Mouse (Mus musculus): ENCODE results near the gene Siah1a. TPM values are rescaled to one million over a fixed set of nuclear protein-coding genes. Genes with fewer than 3 reads are reported as not detected.

Gene Siah1a
- polyA plus RNA-seq (2021), result 28.8 TPM

DNA sequence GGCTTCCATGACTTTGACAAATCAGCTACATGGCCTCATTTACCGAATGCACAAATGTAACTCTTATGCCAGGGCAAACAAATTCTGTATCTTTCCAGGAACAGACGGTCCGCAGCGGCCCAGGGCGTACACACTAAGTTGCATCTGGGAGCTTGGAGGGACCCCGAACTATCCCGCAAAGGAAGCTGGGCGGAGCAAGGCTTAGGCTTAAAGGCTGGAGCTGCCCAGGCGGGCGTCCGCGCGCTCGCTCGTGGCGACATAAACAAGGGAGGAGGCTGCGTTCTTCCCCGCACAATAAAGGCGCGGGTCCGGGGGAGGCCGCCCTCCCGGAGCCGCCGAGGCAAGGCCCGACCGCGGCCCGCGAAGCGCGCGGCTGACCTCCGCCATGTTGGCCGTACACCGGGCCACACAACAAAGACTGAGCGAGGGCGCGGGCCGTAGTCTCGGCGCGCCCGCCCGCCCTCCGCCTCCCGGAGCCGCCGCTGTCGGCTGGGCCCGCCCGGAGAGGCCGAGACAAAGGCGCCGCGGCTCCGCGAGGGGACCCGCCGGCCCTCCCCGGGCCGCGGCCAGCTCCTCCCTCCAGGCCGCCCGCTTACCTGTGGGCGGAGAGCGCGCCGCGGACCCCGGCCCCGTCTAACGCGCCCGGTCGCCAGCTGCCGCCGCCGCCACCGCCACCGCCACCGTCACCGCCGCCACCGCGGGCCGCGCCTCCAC lies at the start of gene Siah1a, which contains the start of gene Gm10638:
Siah1a (minus strand) TSS at position 714 of the 714 bp plus-strand sequence.
Gm10638 (plus strand) TSS at position 479 of the 714 bp plus-strand sequence.
- ATAC-seq, result peak; percentile 52
- in situ Hi-C loops (cut with MboI; ENCODE audit: low pct_unique_long_range_greater_than_20kb), result no loop called here
- no peaks in the 10 kb centered on the region for H3K27me3 ChIP-seq
- TF ChIP-seq CTCF (IDR thresholded peaks at IDR 0.05), result no peak
- DNase-seq (ENCODE audit: low read depth, low spot score), result no peak
- ChIA-PET CTCF (interaction anchor here (0.8 to 1.0 kb wide), 2 partner anchors 130 to 158 kb away, joined by 3 read pairs; no protein-coding TSS in a partner anchor), POLR2A (interaction anchor here (1.1 to 2.0 kb wide), 7 partner anchors 10 to 143 kb away, joined by 3 to 7 read pairs (median 5); no protein-coding TSS in a partner anchor)

DNA sequence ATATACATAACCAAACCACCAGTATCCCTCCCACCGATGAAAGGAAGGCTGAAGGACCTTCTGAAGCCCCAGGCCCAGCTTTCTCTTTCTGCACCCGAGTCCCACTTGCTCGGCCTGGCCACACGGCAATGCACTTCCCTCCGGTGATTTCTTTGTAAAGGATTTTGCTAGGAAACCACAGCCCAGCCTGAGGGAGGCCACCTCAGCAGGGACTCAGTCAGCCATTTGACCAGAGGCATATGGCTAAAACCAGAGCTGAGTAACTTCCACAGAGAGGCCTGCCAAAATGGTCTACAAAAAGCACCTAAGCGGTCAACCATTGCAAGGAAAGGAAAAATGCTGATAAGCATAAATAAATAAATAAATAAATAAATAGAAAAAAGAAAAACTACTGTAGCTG lies 49.0 kb upstream of the Siah1a start:
- TF ChIP-seq CTCF (IDR thresholded peaks at IDR 0.05), result no peak
- ChIA-PET CTCF (interaction anchor here (0.8 to 1.5 kb wide), 5 partner anchors 9 to 104 kb away, joined by 3 to 5 read pairs (median 3); no protein-coding TSS in a partner anchor), POLR2A (interaction anchor here (0.6 to 1.5 kb wide), 3 partner anchors 8 to 82 kb away, joined by 3 to 4 read pairs (median 3); no protein-coding TSS in a partner anchor)
- DNase-seq (ENCODE audit: low read depth, low spot score) (peak; percentile 59), ATAC-seq (peak; percentile 88)
- no peaks in the 10 kb centered on the region for H3K27me3 ChIP-seq
- in situ Hi-C loops (cut with MboI; ENCODE audit: low pct_unique_long_range_greater_than_20kb), result no loop called here

DNA sequence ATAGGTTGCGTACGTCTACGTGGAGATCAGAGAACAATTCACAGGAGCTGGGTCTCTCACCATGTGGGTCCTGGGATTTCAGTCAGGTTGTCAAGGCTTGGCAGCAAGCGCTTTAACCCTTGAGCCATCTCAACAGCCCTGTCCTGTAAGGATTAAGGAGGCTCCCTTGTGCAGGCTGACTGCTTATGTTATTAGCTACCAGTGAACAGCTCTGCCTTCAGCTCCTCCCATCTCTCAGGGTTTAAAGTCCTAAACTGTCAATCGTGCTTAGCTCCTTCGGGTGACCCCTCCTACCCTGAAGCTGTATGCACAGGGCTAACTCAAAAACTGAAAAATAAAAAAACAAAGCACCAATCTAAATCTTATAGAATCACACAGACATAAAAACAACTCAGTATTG lies 45.8 kb upstream of the Siah1a start:
- DNase-seq (ENCODE audit: low read depth, low spot score), result no peak
- TF ChIP-seq CTCF (IDR thresholded peaks at IDR 0.05), result no peak
- ATAC-seq, result no peak
- in situ Hi-C loops (cut with MboI; ENCODE audit: low pct_unique_long_range_greater_than_20kb), result no loop called here
- H3K27me3 ChIP-seq, result no peaks in the 10 kb centered on the region
- POLR2A ChIA-PET, result interaction anchor here (0.6 kb wide), 1 partner anchor 1101 kb away, joined by 3 read pairs; no protein-coding TSS in a partner anchor
- CTCF ChIA-PET, result no interaction called here

DNA sequence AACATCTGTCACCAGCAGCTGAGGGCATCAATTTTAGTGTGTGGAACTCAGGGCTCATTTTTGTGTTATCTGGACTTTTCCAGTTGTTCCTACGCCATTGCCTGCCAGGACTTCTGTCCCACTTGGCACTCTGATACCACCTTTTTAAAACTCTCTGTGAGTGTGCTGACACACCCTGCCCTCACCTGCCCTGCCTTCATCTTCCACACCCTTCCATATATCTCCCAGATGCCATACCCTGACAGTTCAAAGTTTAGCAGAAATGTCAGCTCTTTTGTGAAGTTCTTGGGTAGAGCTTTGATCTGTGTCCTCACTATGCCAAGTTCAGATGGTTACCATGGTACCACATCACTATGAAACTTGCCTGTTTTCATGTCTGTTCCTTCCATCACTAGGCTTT lies 43.8 kb upstream of the Siah1a start:
- no peaks in the 10 kb centered on the region for H3K27me3 ChIP-seq
- DNase-seq (ENCODE audit: low read depth, low spot score) (no peak), ATAC-seq (no peak)
- in situ Hi-C loops (cut with MboI; ENCODE audit: low pct_unique_long_range_greater_than_20kb), result no loop called here
- POLR2A ChIA-PET, result no interaction called here
- CTCF ChIA-PET, result interaction anchor here (1.0 to 1.5 kb wide), 4 partner anchors 11 to 114 kb away, joined by 3 to 4 read pairs (median 4); no protein-coding TSS in a partner anchor
- no peak for TF ChIP-seq CTCF (IDR thresholded peaks at IDR 0.05)

DNA sequence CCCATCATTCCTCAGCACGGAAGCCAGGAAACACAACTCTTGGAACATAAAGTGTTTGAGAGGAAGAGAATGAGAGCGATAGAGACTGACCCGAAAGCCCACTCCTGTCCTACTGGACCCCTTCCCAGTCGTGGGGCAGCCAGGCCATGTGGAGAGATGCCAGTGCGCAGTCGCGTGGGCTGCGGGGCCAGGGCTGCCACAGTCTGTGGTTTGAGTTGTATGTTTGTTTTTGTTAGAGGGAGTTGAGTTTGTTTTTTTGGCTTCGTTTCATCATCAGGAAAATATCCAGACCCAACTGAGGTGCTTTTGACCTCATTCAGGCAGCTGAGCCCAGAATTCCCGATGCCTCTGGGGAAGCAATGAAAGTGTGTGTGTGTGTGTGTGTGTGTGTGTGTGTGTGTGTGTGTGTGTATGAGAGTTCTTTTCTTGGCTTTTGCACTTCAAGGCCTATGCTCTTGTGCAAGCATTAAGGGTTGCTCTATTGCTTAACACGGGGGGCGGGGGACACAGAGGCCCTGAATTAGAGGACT lies 42.2 kb upstream of the Siah1a start:
- H3K27me3 ChIP-seq, result no peaks in the 10 kb centered on the region
- ATAC-seq (no peak), DNase-seq (ENCODE audit: low read depth, low spot score) (no peak)
- ChIA-PET CTCF (interaction anchor here (1.0 to 1.5 kb wide), 5 partner anchors 9 to 35 kb away, joined by 3 to 4 read pairs (median 3); no protein-coding TSS in a partner anchor), POLR2A (interaction anchor here (0.7 kb wide), 1 partner anchor 36 kb away, joined by 3 read pairs; no protein-coding TSS in a partner anchor)
- in situ Hi-C loops (cut with MboI; ENCODE audit: low pct_unique_long_range_greater_than_20kb), result no loop called here
- no peak for TF ChIP-seq CTCF (IDR thresholded peaks at IDR 0.05)

DNA sequence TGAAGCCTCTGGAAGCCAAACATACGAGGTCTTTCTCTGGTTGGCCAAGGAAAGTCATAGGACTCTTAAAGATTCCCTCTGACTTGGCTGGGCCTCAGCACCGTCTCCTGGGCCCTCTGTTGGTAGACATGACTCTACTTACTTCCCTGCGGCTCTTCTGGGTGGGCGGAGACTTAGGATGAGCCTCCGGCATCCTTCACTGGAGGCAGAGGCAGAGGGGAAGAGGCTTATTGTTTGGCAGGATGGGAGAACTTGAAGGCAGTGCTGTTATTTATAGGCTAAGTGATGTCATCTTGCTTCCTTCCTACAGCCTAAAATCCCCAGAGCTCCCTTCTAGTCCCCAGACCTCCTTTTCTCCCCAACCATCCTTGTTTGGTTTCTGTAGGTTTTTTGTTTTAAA lies 40.8 kb upstream of the Siah1a start:
- CTCF ChIA-PET, result interaction anchor here (1.2 to 1.5 kb wide), 2 partner anchors 8 to 33 kb away, joined by 3 read pairs; no protein-coding TSS in a partner anchor
- in situ Hi-C loops (cut with MboI; ENCODE audit: low pct_unique_long_range_greater_than_20kb), result no loop called here
- TF ChIP-seq CTCF (IDR thresholded peaks at IDR 0.05), result no peak
- no peaks in the 10 kb centered on the region for H3K27me3 ChIP-seq
- DNase-seq (ENCODE audit: low read depth, low spot score) (no peak), ATAC-seq (no peak)
- POLR2A ChIA-PET, result interaction anchor here (1.5 kb wide), 1 partner anchor 41 kb away, joined by 4 read pairs; the partner anchor contains the start of genes Gm10638 and Siah1a

DNA sequence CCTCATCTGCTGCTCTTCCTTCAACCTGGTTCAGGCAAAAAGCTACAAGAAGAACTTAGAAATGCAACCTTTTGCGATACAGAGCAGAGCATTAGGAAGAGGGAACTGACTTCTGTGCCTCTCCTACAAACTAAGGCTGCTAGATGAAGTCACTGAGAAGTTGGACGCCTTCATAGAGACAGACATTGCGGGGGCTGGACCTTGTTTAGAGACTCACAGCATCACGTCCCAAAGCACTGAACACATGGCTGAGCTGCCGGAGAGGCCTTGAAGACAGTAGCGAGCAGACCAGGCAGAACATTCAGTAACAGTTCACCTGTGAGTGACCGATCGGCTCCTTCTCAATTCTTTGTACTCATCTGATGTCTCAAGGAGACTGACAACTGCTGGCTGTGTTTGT lies 35.4 kb upstream of the Siah1a start:
- no peak for TF ChIP-seq CTCF (IDR thresholded peaks at IDR 0.05)
- H3K27me3 ChIP-seq, result no peaks in the 10 kb centered on the region
- ATAC-seq (no peak), DNase-seq (ENCODE audit: low read depth, low spot score) (no peak)
- in situ Hi-C loops (cut with MboI; ENCODE audit: low pct_unique_long_range_greater_than_20kb), result no loop called here
- POLR2A ChIA-PET, result no interaction called here
- CTCF ChIA-PET, result no interaction called here

- DNase-seq (ENCODE audit: low read depth, low spot score) (no peak), ATAC-seq (no peak)
- H3K27me3 ChIP-seq, result no peaks in the 10 kb centered on the region
- no peak for TF ChIP-seq CTCF (IDR thresholded peaks at IDR 0.05)
- ChIA-PET CTCF (interaction anchor here (1.0 to 1.4 kb wide), 2 partner anchors 8 to 40 kb away, joined by 3 read pairs; no protein-coding TSS in a partner anchor), POLR2A (interaction anchor here (0.6 kb wide), 1 partner anchor 17 kb away, joined by 3 read pairs; no protein-coding TSS in a partner anchor)
- in situ Hi-C loops (cut with MboI; ENCODE audit: low pct_unique_long_range_greater_than_20kb), result no loop called here
Measured at GRCm38 (mm10) chr8:86779207-86779606, 33.5 kb upstream of the Siah1a start.

- ChIA-PET POLR2A (interaction anchor here (0.6 to 1.5 kb wide), 2 partner anchors 74 to 122 kb away, joined by 3 to 4 read pairs; no protein-coding TSS in a partner anchor), CTCF (interaction anchor here (1.1 to 1.6 kb wide), 4 partner anchors 18 to 117 kb away, joined by 3 to 4 read pairs (median 4); no protein-coding TSS in a partner anchor)
- H3K27me3 ChIP-seq, result no peaks in the 10 kb centered on the region
- peak; percentile 72 for DNase-seq (ENCODE audit: low read depth, low spot score)
- in situ Hi-C loops (cut with MboI; ENCODE audit: low pct_unique_long_range_greater_than_20kb), result no loop called here
- peak; percentile 80 for ATAC-seq
- no peak for TF ChIP-seq CTCF (IDR thresholded peaks at IDR 0.05)
Measured at GRCm38 (mm10) chr8:86769945-86770715, 24.4 kb upstream of the Siah1a start.

- ChIA-PET CTCF (interaction anchor here (0.7 kb wide), 1 partner anchor 9 kb away, joined by 3 read pairs; no protein-coding TSS in a partner anchor), POLR2A (interaction anchor here (1.5 kb wide), 1 partner anchor 123 kb away, joined by 3 read pairs; no protein-coding TSS in a partner anchor)
- no peak for TF ChIP-seq CTCF (IDR thresholded peaks at IDR 0.05)
Measured at GRCm38 (mm10) chr8:86768499-86768898, 22.8 kb upstream of the Siah1a start.

More at GRCm38 (mm10) chr8:86768499-86768898, 22.8 kb upstream of the Siah1a start:
- in situ Hi-C loops (cut with MboI; ENCODE audit: low pct_unique_long_range_greater_than_20kb), result no loop called here
- H3K27me3 ChIP-seq, result no peaks in the 10 kb centered on the region
- DNase-seq (ENCODE audit: low read depth, low spot score), result peak; percentile 67
- peak; percentile 78 for ATAC-seq
